Mouse (Mus musculus): ENCODE results near the gene Klra10. TPM values are rescaled to one million over a fixed set of nuclear protein-coding genes. Genes with fewer than 3 reads are reported as not detected.
"Not testable (repeated sequence)": the region's sequence is repeated elsewhere in the genome, so short reads cannot be mapped to it uniquely, and the experiment has no call there.

Klra10 gene
- not detected in 2 replicates for polyA plus RNA-seq (2016; fragmentation: Nextera tagmentation; extraction: Ambion mirVana)

DNA sequence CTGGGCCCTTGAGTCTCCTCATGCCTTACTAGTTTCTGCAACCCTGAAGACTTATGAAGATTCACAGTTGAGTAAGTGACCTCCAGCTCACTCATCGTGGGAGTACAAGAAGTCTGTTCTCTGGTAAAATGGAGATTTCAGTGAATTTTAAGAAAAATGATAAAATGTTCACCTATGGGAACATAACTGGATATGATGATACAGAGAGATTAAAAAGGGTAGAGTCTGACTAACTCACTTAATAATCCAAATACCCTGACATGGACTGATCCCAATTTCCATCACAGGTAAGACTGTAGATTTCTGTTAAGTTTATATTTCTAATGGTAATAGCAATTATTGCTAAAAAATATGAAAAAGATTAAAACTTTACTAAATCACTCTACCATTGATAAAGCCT is at the start of gene Klra10:
Klra10 (minus strand) TSS at position 101 of the 400 bp plus-strand sequence.
- not testable (repeated sequence) for H3K9me3 ChIP-seq; H3K36me3 ChIP-seq; H3K27me3 ChIP-seq (ENCODE audit: insufficient read depth, poor library complexity, severe bottlenecking); H3K4me3 ChIP-seq; DNase-seq (ENCODE audit: low spot score); H3K4me1 ChIP-seq (replicated peaks); H3K27ac ChIP-seq
- whole genome bisulfite sequencing = 82% methylated on average over 1 of the region's 1 CpGs

GRCm38 (mm10) chr6:130287984-130288649 is 6.4 kb upstream of the Klra10 start:
- Histone ChIP-seq H3K27ac (no peak overlapping the region), H3K9me3 (peaks cover 16% of the 10 kb centered on the region), H3K4me3 (no peak overlapping the region), H3K36me3 (no peaks in the 10 kb centered on the region), H3K27me3 (ENCODE audit: insufficient read depth, poor library complexity, severe bottlenecking) (no peaks in the 10 kb centered on the region), H3K4me1 (replicated peaks) (no peaks in the 10 kb centered on the region)
- no peak for DNase-seq (ENCODE audit: low spot score)

DNA sequence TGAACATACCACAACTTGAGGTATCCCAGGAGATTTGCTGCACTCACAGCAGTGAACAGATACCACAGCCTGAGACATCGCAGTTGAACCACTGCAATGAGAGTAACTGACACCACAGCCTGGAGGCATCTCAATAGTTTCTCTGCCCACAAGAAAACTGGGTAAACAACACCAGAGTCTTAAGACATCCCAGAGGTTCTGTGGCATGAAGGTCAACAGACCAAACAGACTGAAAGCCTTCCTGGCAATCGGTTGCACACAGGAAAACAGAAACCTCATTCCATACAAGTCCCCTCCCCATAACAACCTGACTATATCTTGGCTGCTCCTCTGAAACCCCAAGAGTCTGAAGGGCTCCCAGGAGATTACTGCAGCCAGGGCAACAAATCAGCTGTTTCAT is 26.4 kb downstream of the Klra10 start:
- H3K27me3 ChIP-seq (ENCODE audit: insufficient read depth, poor library complexity, severe bottlenecking) = no peaks in the 10 kb centered on the region
- no peaks in the 10 kb centered on the region for H3K36me3 ChIP-seq
- WGBS = 87% methylated on average over 2 of the region's 2 CpGs
- no peak for DNase-seq (ENCODE audit: low spot score)
- no peak overlapping the region for H3K4me3 ChIP-seq
- H3K27ac ChIP-seq = no peak overlapping the region
- H3K9me3 ChIP-seq = peaks cover 51% of the 10 kb centered on the region
- no peaks in the 10 kb centered on the region for H3K4me1 ChIP-seq (replicated peaks)

DNA sequence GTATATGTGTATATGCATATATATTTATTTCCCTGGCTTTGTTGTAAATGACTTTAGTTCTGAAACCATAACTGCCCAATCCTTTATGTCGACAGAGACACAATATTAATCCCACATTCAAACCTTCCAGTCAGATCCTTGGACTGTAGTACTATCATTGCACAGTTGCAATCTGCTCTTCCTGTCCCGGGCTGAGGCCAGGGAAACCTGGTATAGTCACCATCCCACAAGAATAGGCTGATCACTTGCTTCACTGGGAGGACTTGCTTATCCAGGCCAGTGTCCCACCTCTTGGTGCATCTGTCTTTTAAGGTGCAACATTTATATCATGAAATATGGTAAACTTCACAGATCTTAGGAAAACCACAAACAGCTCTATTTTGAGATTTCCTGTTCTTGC is 44.2 kb downstream of the Klra10 start:
- no peaks in the 10 kb centered on the region for H3K36me3 ChIP-seq
- no peak overlapping the region for H3K4me3 ChIP-seq
- 82% methylated on average over 2 of the region's 2 CpGs for WGBS
- H3K27me3 ChIP-seq (ENCODE audit: insufficient read depth, poor library complexity, severe bottlenecking) = no peaks in the 10 kb centered on the region
- DNase-seq (ENCODE audit: low spot score) = no peak
- peaks cover 14% of the 10 kb centered on the region; the same call in 1 of the 2 replicates for H3K9me3 ChIP-seq
- H3K27ac ChIP-seq = no peak overlapping the region
- no peaks in the 10 kb centered on the region for H3K4me1 ChIP-seq (replicated peaks)

GRCm38 (mm10) chr6:130236635-130237034 is 45.1 kb downstream of the Klra10 start:
- no peaks in the 10 kb centered on the region for H3K36me3 ChIP-seq
- no peaks in the 10 kb centered on the region for H3K27me3 ChIP-seq (ENCODE audit: insufficient read depth, poor library complexity, severe bottlenecking)
- DNase-seq (ENCODE audit: low spot score) = no peak
- no peak overlapping the region for H3K27ac ChIP-seq
- WGBS = 63% methylated on average over 1 of the region's 1 CpGs
- H3K4me3 ChIP-seq = no peak overlapping the region
- H3K4me1 ChIP-seq (replicated peaks) = no peaks in the 10 kb centered on the region
- peaks cover 14% of the 10 kb centered on the region; the same call in 1 of the 2 replicates for H3K9me3 ChIP-seq

GRCm38 (mm10) chr6:130233222-130233621 is 48.5 kb downstream of the Klra10 start, which contains the start of gene Klra7:
Gene Klra7, minus strand, starts transcription at chr6:130233322.
- H3K27ac ChIP-seq = no peak within 1 kb of the TSS
- H3K4me3 ChIP-seq = no peak within 1 kb of the TSS
- H3K36me3 ChIP-seq = no peaks in the 10 kb centered on the region
- H3K4me1 ChIP-seq (replicated peaks) = no peaks in the 10 kb centered on the region
- H3K9me3 ChIP-seq = peaks cover 16% of the 10 kb centered on the region; the same call in 1 of the 2 replicates
- no peaks in the 10 kb centered on the region for H3K27me3 ChIP-seq (ENCODE audit: insufficient read depth, poor library complexity, severe bottlenecking)
- no peak for DNase-seq (ENCODE audit: low spot score)

Other genes with a start within 250 kb of the Klra10 start
- gene Klra4, start 214.7 kb downstream of the Klra10 start, polyA plus RNA-seq (2016; fragmentation: Nextera tagmentation; extraction: Ambion mirVana) = not detected in 2 replicates
- gene Klra8, start 152.0 kb downstream of the Klra10 start, polyA plus RNA-seq (2016; fragmentation: Nextera tagmentation; extraction: Ambion mirVana) = not detected in 2 replicates
- gene Klra9, start 88.8 kb downstream of the Klra10 start, polyA plus RNA-seq (2016; fragmentation: Nextera tagmentation; extraction: Ambion mirVana) = not detected in 2 replicates
- gene Klra7, start 48.6 kb downstream of the Klra10 start, polyA plus RNA-seq (2016; fragmentation: Nextera tagmentation; extraction: Ambion mirVana) = not detected in 2 replicates
- not detected in 2 replicates for gene Klra3, start 55.6 kb upstream of the Klra10 start, polyA plus RNA-seq (2016; fragmentation: Nextera tagmentation; extraction: Ambion mirVana)
- gene Klra1, start 104.9 kb upstream of the Klra10 start, polyA plus RNA-seq (2016; fragmentation: Nextera tagmentation; extraction: Ambion mirVana) = not detected in 2 replicates

Data from hindbrain, embryonic 10.5 days (tissue).